Mouse (Mus musculus): ENCODE measurements around the gene Ssbp3. TPM values are rescaled to one million over a fixed set of nuclear protein-coding genes. Genes with fewer than 3 reads are reported as not detected.

Ssbp3 gene
- polyA plus RNA-seq, 1 experiment, result 130 TPM

DNA sequence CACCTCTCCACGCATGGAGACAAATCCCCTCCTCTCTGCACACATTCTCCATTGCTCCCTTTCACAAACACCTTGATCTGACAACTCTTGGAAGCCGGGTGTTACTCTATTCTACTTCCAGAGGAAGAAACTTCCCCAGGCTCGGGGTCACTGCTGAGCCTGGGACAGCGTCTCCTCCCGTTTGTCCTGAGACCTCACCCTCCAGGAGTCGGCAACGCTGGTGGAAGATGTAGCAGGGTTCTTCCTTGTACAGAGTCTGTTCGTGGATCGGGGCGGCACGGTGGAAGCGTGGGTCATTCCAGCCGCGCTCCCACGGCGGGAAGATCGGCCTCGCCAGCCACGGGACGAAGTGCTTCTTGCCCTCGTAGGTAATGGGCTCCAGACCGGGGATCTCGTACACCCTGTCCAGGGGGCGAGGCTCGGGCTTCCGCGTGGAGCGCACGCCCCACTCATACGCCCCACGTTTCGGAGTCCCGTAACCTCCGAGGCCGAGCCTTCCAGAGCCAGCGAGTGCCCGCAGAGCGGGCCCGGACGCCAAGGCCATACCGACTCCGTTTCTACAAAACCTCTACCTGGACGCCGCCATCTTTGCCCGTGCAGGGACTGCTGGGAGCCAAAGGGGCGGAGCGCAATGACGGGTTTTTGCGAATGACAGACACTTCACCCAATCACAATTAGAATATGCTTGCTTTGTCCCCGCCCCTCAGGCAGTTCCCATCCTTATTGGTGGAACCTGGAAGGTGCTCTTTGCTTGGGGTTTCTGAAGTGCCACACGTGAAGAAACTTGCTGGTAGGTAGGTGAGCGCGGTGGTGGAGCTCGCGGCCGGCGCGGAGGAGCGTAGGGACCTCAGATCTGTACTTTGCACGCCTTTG lies 156.0 kb downstream of the Ssbp3 start, which contains the start of the genes Mrpl37 and Cyb5rl:
Mrpl37 (minus strand) TSS at position 617 of the 873 bp plus-strand sequence.
Cyb5rl (plus strand) TSS at position 737 of the 873 bp plus-strand sequence.
- H3K27ac ChIP-seq (ENCODE audit: control insufficient read depth, insufficient read depth, low read length), result no peak within 1 kb of the TSS

DNA sequence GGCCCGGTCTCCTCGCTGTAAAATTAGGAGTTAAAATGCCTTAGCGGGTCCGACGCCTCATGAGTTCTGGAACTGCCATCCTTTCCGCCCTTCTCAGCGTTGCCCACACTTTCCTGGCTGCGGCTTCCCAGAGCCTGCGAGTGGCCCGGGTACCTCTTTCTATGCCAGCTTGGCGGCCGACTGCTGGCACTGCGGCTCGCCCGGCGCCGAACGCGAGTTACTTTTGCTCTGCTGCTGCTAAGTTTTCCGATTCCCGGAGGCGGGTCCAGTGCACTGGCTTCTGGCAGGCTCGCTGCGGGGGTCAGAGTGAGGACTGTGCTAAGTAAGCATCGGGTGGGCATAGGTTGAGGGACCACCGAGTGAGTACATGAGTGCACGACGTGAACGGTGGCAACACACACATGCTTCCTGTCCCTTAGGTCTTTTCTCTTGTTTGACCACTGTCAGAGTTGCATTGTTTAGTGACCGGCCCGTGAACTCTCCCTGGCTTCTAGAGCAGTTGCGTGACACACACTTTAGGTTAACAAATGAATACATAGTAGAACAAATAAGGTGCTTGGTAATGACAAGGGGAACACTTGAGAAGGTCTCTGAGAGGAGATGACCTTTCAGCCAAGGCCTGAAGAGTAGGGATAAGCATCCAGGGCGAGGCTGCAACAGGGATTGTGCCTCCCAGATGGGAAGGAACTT lies 156.8 kb downstream of the Ssbp3 start:
- WGBS, result 5% methylated on average over 33 of the region's 33 CpGs
- TF ChIP-seq CTCF (IDR thresholded peaks at IDR 0.05; ENCODE audit: borderline replicate concordance, control insufficient read depth, extremely low read depth, insufficient read depth, low read length, poor library complexity) (peak; percentile 5; the same call in 1 of the 2 replicates), POLR2A (IDR thresholded peaks at IDR 0.05; ENCODE audit: control insufficient read depth, extremely low read depth, insufficient read depth, low read length, poor library complexity) (no peak)
- peaks cover 12% of the 10 kb centered on the region for H3K4me1 ChIP-seq (replicated peaks; ENCODE audit: control insufficient read depth, insufficient read depth, low read length)
- H3K4me3 ChIP-seq (ENCODE audit: control insufficient read depth, insufficient read depth, low read length), result peak overlapping the region; percentile 92
- peaks cover 6% of the 10 kb centered on the region; the same call in 1 of the 2 replicates for H3K36me3 ChIP-seq (ENCODE audit: control insufficient read depth, insufficient read depth, low read length)
- no peak overlapping the region for H3K27ac ChIP-seq (ENCODE audit: control insufficient read depth, insufficient read depth, low read length)
- H3K27me3 ChIP-seq (ENCODE audit: control insufficient read depth, insufficient read depth, low read length), result no peaks in the 10 kb centered on the region
- DNase-seq, result no peak

More for the DNA sequence above, 156.0 kb downstream of the Ssbp3 start, which contains the start of the genes Mrpl37 and Cyb5rl:
- 1% methylated on average over 60 of the region's 60 CpGs for WGBS
- DNase-seq, result peak; percentile 98
- TF ChIP-seq POLR2A (IDR thresholded peaks at IDR 0.05; ENCODE audit: control insufficient read depth, extremely low read depth, insufficient read depth, low read length, poor library complexity), result peak; percentile 92
- TF ChIP-seq CTCF (IDR thresholded peaks at IDR 0.05; ENCODE audit: borderline replicate concordance, control insufficient read depth, extremely low read depth, insufficient read depth, low read length, poor library complexity), result 0 out of 2 replicates have a peak, but pooled peaks have one; percentile 21
- Histone ChIP-seq H3K4me3 (ENCODE audit: control insufficient read depth, insufficient read depth, low read length) (peak within 1 kb of the TSS; percentile 92), H3K27me3 (ENCODE audit: control insufficient read depth, insufficient read depth, low read length) (no peaks in the 10 kb centered on the region), H3K4me1 (replicated peaks; ENCODE audit: control insufficient read depth, insufficient read depth, low read length) (peaks cover 12% of the 10 kb centered on the region), H3K36me3 (ENCODE audit: control insufficient read depth, insufficient read depth, low read length) (peaks cover 10% of the 10 kb centered on the region; the same call in 1 of the 2 replicates)

DNA sequence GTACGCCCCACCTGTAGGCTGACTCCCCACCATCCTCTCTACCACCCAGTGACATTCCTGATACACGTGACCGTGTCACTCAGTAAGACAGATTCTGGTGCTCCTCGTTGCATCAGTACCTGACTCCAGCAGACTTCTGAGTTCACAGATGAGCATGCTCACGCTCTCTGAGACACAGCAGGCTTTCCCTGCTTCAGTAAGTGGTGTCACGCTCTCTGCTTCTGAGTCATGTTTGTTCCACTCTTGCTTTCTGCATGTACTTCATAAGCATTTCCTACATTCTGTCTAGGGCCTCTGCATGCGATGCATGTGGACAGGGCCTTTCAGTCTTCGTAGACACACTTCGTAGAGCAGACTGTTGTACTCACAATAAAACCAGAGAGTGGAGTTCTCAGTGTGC lies 161.8 kb downstream of the Ssbp3 start:
- DNase-seq, result no peak
- H3K4me1 ChIP-seq (replicated peaks; ENCODE audit: control insufficient read depth, insufficient read depth, low read length), result peaks cover 4% of the 10 kb centered on the region
- no peaks in the 10 kb centered on the region for H3K27me3 ChIP-seq (ENCODE audit: control insufficient read depth, insufficient read depth, low read length)
- no peak overlapping the region for H3K27ac ChIP-seq (ENCODE audit: control insufficient read depth, insufficient read depth, low read length)
- TF ChIP-seq POLR2A (IDR thresholded peaks at IDR 0.05; ENCODE audit: control insufficient read depth, extremely low read depth, insufficient read depth, low read length, poor library complexity) (no peak), CTCF (IDR thresholded peaks at IDR 0.05; ENCODE audit: borderline replicate concordance, control insufficient read depth, extremely low read depth, insufficient read depth, low read length, poor library complexity) (no peak)
- 95% methylated on average over 9 of the region's 9 CpGs for WGBS
- no peaks in the 10 kb centered on the region for H3K36me3 ChIP-seq (ENCODE audit: control insufficient read depth, insufficient read depth, low read length)
- no peak overlapping the region for H3K4me3 ChIP-seq (ENCODE audit: control insufficient read depth, insufficient read depth, low read length)

DNA sequence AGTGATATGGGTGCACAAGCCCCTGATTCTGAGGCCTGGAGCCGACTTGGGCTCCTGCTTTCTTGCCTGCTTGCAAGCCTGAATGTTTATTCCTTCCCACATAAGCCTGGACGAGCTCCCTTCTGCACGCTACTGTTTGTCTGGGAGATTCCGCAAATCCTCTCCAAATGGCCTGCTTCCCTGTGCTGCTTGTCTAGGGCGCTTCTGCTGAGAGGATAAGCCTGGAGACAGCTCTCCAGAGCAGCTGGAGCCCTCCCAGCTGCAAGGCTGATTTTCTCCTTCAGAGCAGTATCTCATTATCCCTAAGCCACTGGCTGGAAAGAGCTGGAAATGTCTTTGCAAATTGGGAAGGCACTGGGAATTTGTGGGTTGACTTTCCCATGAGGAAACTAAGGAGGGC lies 165.0 kb downstream of the Ssbp3 start:
- H3K27me3 ChIP-seq (ENCODE audit: control insufficient read depth, insufficient read depth, low read length), result no peaks in the 10 kb centered on the region
- 94% methylated on average over 5 of the region's 5 CpGs for WGBS
- H3K27ac ChIP-seq (ENCODE audit: control insufficient read depth, insufficient read depth, low read length), result no peak overlapping the region
- TF ChIP-seq POLR2A (IDR thresholded peaks at IDR 0.05; ENCODE audit: control insufficient read depth, extremely low read depth, insufficient read depth, low read length, poor library complexity), result no peak
- no peak for TF ChIP-seq CTCF (IDR thresholded peaks at IDR 0.05; ENCODE audit: borderline replicate concordance, control insufficient read depth, extremely low read depth, insufficient read depth, low read length, poor library complexity)
- H3K36me3 ChIP-seq (ENCODE audit: control insufficient read depth, insufficient read depth, low read length), result no peaks in the 10 kb centered on the region
- H3K4me1 ChIP-seq (replicated peaks; ENCODE audit: control insufficient read depth, insufficient read depth, low read length), result peaks cover 2% of the 10 kb centered on the region; the same call in 1 of the 2 replicates
- DNase-seq, result no peak
- no peak overlapping the region for H3K4me3 ChIP-seq (ENCODE audit: control insufficient read depth, insufficient read depth, low read length)

DNA sequence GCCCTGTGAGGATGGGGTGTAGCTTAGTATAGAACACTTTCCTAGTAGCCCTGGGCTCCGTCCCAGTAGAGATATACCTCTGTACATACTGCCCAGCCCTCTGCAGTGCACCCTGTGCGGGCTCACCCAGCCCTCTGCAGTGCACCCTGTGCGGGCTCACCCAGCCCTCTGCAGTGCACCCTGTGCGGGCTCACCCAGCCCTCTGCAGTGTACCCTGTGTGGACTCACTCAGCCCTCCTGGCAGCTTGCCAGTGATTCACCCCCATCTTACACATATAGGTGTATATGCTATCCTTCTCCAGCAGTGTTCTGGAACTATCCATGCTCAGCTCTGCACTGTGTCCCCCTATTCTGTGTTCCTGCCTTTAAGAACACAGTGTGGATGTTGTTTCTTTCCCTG lies 168.4 kb downstream of the Ssbp3 start:
- WGBS, result 94% methylated on average over 4 of the region's 4 CpGs
- H3K27ac ChIP-seq (ENCODE audit: control insufficient read depth, insufficient read depth, low read length), result no peak overlapping the region
- no peak overlapping the region for H3K4me3 ChIP-seq (ENCODE audit: control insufficient read depth, insufficient read depth, low read length)
- peaks cover 5% of the 10 kb centered on the region; the same call in 1 of the 2 replicates for H3K4me1 ChIP-seq (replicated peaks; ENCODE audit: control insufficient read depth, insufficient read depth, low read length)
- H3K27me3 ChIP-seq (ENCODE audit: control insufficient read depth, insufficient read depth, low read length), result no peaks in the 10 kb centered on the region
- no peaks in the 10 kb centered on the region for H3K36me3 ChIP-seq (ENCODE audit: control insufficient read depth, insufficient read depth, low read length)
- DNase-seq, result no peak
- TF ChIP-seq POLR2A (IDR thresholded peaks at IDR 0.05; ENCODE audit: control insufficient read depth, extremely low read depth, insufficient read depth, low read length, poor library complexity), result no peak
- TF ChIP-seq CTCF (IDR thresholded peaks at IDR 0.05; ENCODE audit: borderline replicate concordance, control insufficient read depth, extremely low read depth, insufficient read depth, low read length, poor library complexity), result no peak

DNA sequence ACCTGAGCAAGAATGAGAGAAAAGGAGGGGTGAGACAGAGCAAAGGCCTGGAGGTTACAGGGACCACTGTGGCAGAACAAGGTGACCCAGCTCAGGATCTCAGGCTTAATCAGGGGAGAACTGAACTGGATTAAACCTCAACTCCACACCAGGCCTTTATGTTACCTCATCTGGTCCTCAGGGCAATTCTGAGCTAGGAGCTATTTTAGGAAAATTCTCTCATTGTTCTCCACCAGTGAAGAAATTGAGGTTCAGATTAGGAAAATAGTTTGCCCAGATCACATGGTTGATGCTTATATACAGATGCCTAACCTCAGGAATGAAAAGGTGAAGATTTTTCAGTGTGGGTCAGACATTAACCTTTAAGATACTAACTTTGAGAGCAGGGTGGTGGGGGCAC lies 169.2 kb downstream of the Ssbp3 start:
- H3K36me3 ChIP-seq (ENCODE audit: control insufficient read depth, insufficient read depth, low read length), result no peaks in the 10 kb centered on the region
- DNase-seq, result no peak
- H3K27ac ChIP-seq (ENCODE audit: control insufficient read depth, insufficient read depth, low read length), result no peak overlapping the region
- H3K27me3 ChIP-seq (ENCODE audit: control insufficient read depth, insufficient read depth, low read length), result no peaks in the 10 kb centered on the region
- no peak for TF ChIP-seq CTCF (IDR thresholded peaks at IDR 0.05; ENCODE audit: borderline replicate concordance, control insufficient read depth, extremely low read depth, insufficient read depth, low read length, poor library complexity)
- TF ChIP-seq POLR2A (IDR thresholded peaks at IDR 0.05; ENCODE audit: control insufficient read depth, extremely low read depth, insufficient read depth, low read length, poor library complexity), result no peak
- H3K4me3 ChIP-seq (ENCODE audit: control insufficient read depth, insufficient read depth, low read length), result no peak overlapping the region
- H3K4me1 ChIP-seq (replicated peaks; ENCODE audit: control insufficient read depth, insufficient read depth, low read length), result peaks cover 5% of the 10 kb centered on the region; the same call in 1 of the 2 replicates
